18 mouse cellular contexts compared by ENCODE assay signal in the genomic region with DNA sequence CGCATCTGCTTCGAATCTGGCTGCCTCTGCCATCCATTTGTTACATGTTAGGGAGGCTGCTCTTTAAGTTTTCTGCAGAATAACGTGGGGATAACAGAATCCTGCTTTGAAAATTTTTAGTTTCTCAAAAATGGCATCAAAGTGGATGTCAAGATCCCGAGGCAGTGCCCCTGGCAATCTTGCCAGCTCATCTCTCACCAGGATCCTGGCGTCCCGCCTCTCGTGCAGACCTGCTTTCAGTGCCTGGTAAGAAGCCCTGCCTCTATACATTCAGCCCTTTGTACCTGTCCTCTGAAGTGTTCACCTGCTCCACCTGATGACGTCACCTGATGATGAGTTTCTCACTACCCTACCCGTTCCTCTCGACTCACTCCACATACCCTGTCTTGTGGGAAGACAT.
"Had no signal": no experiment of that assay in that cellular context is flagged by ENCODE, and none has a peak within 500 bp of the region (broad histone marks: within the 10 kb centered on the region; RNA-seq: fewer than 3 reads in every experiment).

No protein-coding gene starts in this region.

- H3K4me3 ChIP-seq: midbrain, embryonic 10.5 days; midbrain, embryonic 13.5 days; myocyte; neural tube, embryonic 13.5 days; neural tube, embryonic 15.5 days had no signal

- ATAC-seq: midbrain, embryonic 13.5 days; midbrain, embryonic 16.5 days had no signal

- H3K4me2 ChIP-seq: lung, embryonic 14.5 days; midbrain, embryonic 13.5 days; neural tube, embryonic 13.5 days; neural tube, embryonic 15.5 days had no signal

- H3K27me3 ChIP-seq: neural tube, embryonic 13.5 days; neural tube, embryonic 15.5 days had no signal

- H3K9me3 ChIP-seq: midbrain, embryonic 10.5 days; midbrain, embryonic 13.5 days; neural tube, embryonic 13.5 days; neural tube, embryonic 15.5 days had no signal

- H3K27ac ChIP-seq: midbrain, embryonic 10.5 days; midbrain, embryonic 13.5 days; neural tube, embryonic 13.5 days; neural tube, embryonic 15.5 days had no signal

- H3K36me3 ChIP-seq: midbrain, embryonic 10.5 days; midbrain, embryonic 13.5 days; neural tube, embryonic 13.5 days; neural tube, embryonic 15.5 days had no signal

- DNase-seq: lung, adult 18-20 months; lung, embryonic 14.5 days; lung, postnatal 10 days; lung, postnatal 4 days; retina, postnatal 1 day; right cerebral cortex, adult 18-20 months; right cerebral cortex, postnatal 25 days; right cerebral cortex, postnatal 4 days; spleen, adult 18-20 months; thymus, adult 18-20 months; thymus, postnatal 14 days; thymus, postnatal 36 days had no signal

- H3K4me1 ChIP-seq: midbrain, embryonic 13.5 days; neural tube, embryonic 13.5 days; neural tube, embryonic 15.5 days had no signal

- H3K9ac ChIP-seq: lung, embryonic 14.5 days; midbrain, embryonic 13.5 days; neural tube, embryonic 13.5 days; neural tube, embryonic 15.5 days had no signal
